Mouse (Mus musculus): ENCODE measurements around the gene Eif2b5. TPM values are rescaled to one million over a fixed set of nuclear protein-coding genes. Genes with fewer than 3 reads are reported as not detected.
"Not testable (repeated sequence)": the region's sequence is repeated elsewhere in the genome, so short reads cannot be mapped to it uniquely, and the experiment has no call there.

Eif2b5 gene
- total RNA-seq, 2 experiments from 2014 or later = 60.8 to 61.7 TPM

GRCm38 (mm10) chr16:20486048-20486447 is 12.6 kb upstream of the Eif2b5 start:
- no peak for DNase-seq (ENCODE audit: low spot score in 2 of 2)
- intact Hi-C loops (cut with DNase I) = loop anchor here (10.0 kb wide), 1 partner anchor 271 kb away; no protein-coding TSS in a partner anchor

DNA sequence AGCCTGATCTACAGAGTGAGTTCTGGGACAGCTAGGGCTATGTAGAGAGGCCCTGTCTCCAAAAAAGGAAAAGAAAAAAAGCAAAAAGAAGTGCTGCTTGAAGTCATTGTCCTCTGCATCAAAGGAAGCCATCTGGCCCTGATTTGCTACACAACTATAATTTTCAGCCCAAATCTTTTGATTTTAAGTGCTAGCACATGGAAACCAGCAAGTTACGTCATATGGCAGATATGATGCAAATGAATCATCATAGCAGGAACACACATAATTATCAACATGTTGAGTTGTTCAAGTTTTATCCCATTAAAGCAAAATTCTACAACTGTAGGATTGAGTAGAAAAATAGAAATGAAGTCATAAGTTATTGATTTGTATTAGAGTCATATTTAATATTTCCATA is 10.5 kb upstream of the Eif2b5 start:
- DNase-seq (ENCODE audit: low spot score in 2 of 2) = no peak
- intact Hi-C loops (cut with DNase I) = loop anchor here (10.0 kb wide), 1 partner anchor 273 kb away; no protein-coding TSS in a partner anchor

GRCm38 (mm10) chr16:20488751-20489150 is 9.9 kb upstream of the Eif2b5 start:
- intact Hi-C loops (cut with DNase I) = loop anchor here (10.0 kb wide), 1 partner anchor 274 kb away; no protein-coding TSS in a partner anchor
- DNase-seq (ENCODE audit: low spot score in 2 of 2) = not testable (repeated sequence)

GRCm38 (mm10) chr16:20489233-20489632 is 9.4 kb upstream of the Eif2b5 start:
- peak in 1 of 2 experiments; percentile 58 for DNase-seq (ENCODE audit: low spot score in 2 of 2)
- intact Hi-C loops (cut with DNase I) = loop anchor here (10.0 kb wide), 1 partner anchor 274 kb away; no protein-coding TSS in a partner anchor

DNA sequence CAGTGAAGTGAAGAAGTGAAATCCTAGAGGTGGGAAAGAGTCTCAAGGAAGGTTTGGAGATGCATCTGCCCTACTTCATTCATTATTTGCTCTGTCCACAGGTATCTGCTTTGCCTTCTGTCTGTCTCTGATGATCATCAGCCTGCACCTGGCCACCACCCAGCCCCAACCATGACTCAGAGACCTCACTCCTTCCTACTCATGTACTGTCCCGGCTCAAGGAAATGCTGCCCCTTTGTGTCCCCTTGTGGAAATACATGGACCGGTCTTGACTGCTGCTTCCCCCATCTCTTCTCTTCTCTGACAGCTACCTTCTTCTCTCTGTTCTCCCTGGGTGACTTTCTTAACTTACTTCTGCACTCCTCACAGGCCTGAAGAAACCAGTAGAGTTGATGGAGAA is 8.0 kb upstream of the Eif2b5 start:
- intact Hi-C loops (cut with DNase I) = no loop called here
- DNase-seq (ENCODE audit: low spot score in 2 of 2) = no peak

- no peak for DNase-seq (ENCODE audit: low spot score in 2 of 2)
- intact Hi-C loops (cut with DNase I) = no loop called here
Observed at GRCm38 (mm10) chr16:20491301-20491700, 7.3 kb upstream of the Eif2b5 start.

- intact Hi-C loops (cut with DNase I) = no loop called here
- no peak for DNase-seq (ENCODE audit: low spot score in 2 of 2)
Observed at GRCm38 (mm10) chr16:20493452-20493851, 5.2 kb upstream of the Eif2b5 start.

- intact Hi-C loops (cut with DNase I) = loop anchor here (5.0 kb wide), 2 partner anchors 115 to 270 kb away; partner anchors contain the start of genes Alg3, Eef1akmt4 and Gm49333
- DNase-seq (ENCODE audit: low spot score in 2 of 2) = peak; percentile 69 to 87
Observed at GRCm38 (mm10) chr16:20496671-20497600, 1.7 kb upstream of the Eif2b5 start.

GRCm38 (mm10) chr16:20497980-20498676 is 489 bp upstream of the Eif2b5 start:
- DNase-seq (ENCODE audit: low spot score in 2 of 2) = no peak
- intact Hi-C loops (cut with DNase I) = loop anchor here (1.0 to 5.0 kb wide), 4 partner anchors 19 to 269 kb away; partner anchors contain the start of genes Alg3, Dvl3, Eef1akmt4 and Gm49333

GRCm38 (mm10) chr16:20506000-20506399 is 7.4 kb downstream of the Eif2b5 start:
- intact Hi-C loops (cut with DNase I) = loop anchor here (10.0 kb wide), 1 partner anchor 689 kb away; no protein-coding TSS in a partner anchor
- peak in 1 of 2 experiments; percentile 74 for DNase-seq (ENCODE audit: low spot score in 2 of 2)

GRCm38 (mm10) chr16:20509349-20509748 is 10.7 kb downstream of the Eif2b5 start:
- intact Hi-C loops (cut with DNase I) = loop anchor here (10.0 kb wide), 1 partner anchor 685 kb away; no protein-coding TSS in a partner anchor

GRCm38 (mm10) chr16:20511277-20511847 is 12.7 kb downstream of the Eif2b5 start:
- DNase-seq (ENCODE audit: low spot score in 2 of 2) = no peak
- intact Hi-C loops (cut with DNase I) = no loop called here

More at GRCm38 (mm10) chr16:20509349-20509748, 10.7 kb downstream of the Eif2b5 start:
- DNase-seq (ENCODE audit: low spot score in 2 of 2) = no peak

DNA sequence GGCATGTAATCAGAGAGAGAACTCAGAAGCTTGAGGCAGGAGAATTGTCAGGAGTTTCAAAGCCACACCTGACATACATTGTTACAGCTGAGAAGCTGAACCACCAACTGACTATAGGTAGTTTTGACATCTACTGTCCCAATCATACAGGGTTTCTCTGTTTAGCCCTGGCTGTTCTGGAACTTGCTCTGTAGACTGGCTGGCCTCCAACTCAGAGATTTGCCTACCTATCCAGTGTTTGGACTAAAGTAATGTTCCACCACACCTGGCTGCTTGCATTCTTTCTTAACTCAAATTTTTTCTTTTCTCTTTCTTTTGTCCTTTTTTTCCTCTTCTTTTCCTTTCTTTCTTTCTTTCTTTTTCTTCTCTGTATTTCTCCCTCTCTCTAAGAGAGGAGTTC is 17.4 kb downstream of the Eif2b5 start:
- intact Hi-C loops (cut with DNase I) = loop anchor here (2.0 to 5.0 kb wide), 2 partner anchors 17 to 126 kb away; partner anchors contain the start of gene Eif2b5
- DNase-seq (ENCODE audit: low spot score in 2 of 2) = no peak

DNA sequence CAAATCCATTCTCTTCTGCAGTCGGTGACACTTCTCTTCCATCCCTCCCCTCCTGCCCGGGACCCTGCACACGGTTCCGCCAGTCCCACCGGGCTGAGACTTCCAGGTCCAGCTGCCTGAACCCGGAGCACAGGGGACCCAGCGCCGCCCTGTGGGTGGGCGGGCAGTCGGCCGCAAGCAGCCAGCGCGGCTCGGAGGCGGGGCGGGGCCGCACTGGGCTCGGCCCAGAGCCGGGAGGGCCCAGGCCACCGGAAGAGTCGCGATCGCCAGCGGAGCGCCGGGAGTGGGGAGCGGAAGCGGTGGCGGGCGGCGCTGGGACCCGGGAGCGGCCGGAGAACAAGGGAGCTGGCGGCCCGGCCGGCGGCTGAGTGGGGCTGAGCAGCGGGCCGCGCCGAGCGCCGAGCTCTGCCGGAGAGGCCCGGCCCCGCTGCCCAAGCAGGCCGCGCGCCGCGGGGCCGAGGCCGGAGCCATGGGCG is 18.1 kb downstream of the Eif2b5 start, which contains the start of gene Dvl3:
Gene Dvl3 (plus strand): TSS at position 257 of the 476 bp plus-strand sequence.
- peak; percentile 87 to 88 for DNase-seq (ENCODE audit: low spot score in 2 of 2)
- intact Hi-C loops (cut with DNase I) = loop anchor here (2.0 to 5.0 kb wide), 2 partner anchors 18 to 126 kb away; partner anchors contain the start of gene Eif2b5

DNA sequence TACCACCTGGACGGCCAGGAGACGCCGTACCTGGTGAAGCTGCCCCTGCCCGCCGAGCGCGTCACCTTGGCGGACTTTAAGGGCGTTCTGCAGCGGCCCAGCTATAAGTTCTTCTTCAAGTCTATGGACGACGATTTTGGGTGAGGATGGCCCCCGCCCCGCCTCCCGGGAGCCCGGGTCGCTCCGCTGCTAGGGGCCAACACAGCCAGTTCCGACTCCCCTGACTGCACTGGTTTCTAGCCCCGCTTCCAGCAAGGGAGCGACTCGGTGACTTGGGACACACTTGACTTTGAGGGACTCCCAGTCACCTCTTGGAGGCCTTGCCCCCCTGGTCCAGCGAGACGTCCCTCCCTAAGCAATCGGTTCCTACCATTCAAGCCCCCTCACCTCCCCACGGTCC is 18.6 kb downstream of the Eif2b5 start:
- no peak for DNase-seq (ENCODE audit: low spot score in 2 of 2)
- intact Hi-C loops (cut with DNase I) = loop anchor here (2.0 to 5.0 kb wide), 2 partner anchors 18 to 125 kb away; partner anchors contain the start of gene Eif2b5

DNA sequence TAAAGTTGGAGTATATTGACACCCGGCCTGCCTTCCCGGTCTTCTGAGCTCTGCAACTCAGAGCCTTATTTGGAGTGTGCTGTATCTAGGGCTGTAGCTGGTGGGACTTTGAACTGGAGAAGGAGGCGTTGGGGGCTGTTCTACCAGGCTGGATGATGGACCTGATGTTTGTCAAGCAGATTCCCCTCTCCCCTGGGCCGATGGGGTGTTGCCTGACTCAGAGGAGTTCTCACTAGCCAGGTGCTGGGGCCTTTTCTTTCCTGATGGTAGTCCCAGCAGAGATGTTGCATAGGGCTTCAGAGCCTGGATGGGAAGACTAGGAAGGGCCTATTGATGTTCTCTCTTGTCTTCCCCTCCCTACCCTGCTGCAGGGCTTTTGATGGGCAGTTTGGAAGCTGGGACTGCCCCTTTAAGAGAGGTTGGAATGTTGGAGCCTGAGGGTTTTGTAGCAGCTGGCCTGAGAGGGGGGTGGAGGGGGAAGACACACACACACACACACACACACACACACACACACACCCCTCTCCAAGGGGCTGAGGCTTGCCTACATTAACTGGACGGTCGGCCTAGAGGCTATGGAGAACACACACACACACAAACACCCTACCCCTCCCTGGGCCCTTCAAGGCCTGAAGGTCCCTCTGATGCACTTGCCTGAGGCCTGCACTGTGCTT is 19.2 kb downstream of the Eif2b5 start:
- intact Hi-C loops (cut with DNase I) = loop anchor here (2.0 to 5.0 kb wide), 2 partner anchors 19 to 124 kb away; partner anchors contain the start of gene Eif2b5
- DNase-seq (ENCODE audit: low spot score in 2 of 2) = no peak

DNA sequence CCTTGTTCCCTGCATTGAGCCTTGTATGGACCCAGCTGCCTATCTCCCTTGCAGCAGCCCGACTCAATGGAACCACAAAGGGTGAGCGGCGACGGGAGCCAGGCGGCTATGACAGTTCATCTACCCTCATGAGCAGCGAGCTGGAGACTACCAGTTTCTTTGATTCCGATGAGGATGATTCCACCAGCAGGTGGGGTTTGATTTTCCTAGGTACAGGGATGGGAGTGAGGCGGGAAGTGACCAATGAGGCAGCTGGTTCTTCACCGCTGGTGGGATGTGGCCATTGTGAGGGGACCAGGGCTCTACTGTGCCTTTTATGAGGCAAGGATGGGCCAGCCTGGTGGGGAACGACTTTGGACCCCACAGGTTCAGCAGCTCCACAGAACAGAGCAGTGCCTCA is 25.3 kb downstream of the Eif2b5 start:
- intact Hi-C loops (cut with DNase I) = no loop called here
- DNase-seq (ENCODE audit: low spot score in 2 of 2) = no peak

GRCm38 (mm10) chr16:20528779-20529178 is 30.2 kb downstream of the Eif2b5 start:
- intact Hi-C loops (cut with DNase I) = no loop called here
- DNase-seq (ENCODE audit: low spot score in 2 of 2) = no peak
